Mouse (Mus musculus): ENCODE measurements around the gene Alox5ap.

Gene Alox5ap

DNA sequence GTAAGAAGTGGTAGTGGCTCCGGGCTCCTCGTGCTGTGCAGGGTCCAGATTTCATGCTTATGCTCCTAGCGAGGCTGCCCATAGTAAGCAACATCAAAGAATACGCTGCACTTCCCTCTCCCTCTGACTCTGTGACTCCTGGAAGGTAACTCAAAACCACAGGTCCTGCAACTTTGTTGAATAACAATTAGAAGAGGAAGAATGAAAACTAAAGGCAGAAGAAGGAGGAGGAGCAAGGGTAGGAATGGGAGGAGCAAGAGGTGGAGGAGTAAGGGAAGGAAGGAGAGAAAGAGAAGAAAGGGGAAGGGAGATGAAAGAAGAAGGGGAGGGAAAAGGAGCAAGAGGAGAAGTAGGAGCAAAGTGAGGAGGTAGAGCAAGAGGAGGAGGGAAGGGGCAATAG is at the start of gene Alox5ap:
TSS of gene Alox5ap (plus strand) at position 363 of the 400 bp plus-strand sequence.
- DNase-seq = no peak

DNA sequence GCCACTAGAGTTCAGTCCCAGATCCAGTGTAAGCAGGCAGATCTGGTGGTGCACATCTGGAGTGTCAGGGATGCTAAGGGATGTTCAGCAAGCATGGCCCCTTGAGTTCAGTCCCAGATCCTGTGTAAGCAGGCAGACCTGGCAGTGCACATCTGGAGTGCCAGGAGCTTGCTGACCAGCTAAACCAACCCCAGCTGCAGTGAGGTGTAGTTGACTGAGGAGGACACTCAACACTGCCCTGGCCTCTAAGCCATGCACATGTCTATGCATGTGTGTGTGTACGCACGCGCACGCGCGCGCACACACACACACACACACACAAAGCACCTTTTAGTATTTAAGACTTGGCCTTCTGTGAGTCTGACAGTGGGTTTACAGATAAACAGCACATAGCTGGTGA is 49.0 kb upstream of the Alox5ap start:
- no peak for DNase-seq

DNA sequence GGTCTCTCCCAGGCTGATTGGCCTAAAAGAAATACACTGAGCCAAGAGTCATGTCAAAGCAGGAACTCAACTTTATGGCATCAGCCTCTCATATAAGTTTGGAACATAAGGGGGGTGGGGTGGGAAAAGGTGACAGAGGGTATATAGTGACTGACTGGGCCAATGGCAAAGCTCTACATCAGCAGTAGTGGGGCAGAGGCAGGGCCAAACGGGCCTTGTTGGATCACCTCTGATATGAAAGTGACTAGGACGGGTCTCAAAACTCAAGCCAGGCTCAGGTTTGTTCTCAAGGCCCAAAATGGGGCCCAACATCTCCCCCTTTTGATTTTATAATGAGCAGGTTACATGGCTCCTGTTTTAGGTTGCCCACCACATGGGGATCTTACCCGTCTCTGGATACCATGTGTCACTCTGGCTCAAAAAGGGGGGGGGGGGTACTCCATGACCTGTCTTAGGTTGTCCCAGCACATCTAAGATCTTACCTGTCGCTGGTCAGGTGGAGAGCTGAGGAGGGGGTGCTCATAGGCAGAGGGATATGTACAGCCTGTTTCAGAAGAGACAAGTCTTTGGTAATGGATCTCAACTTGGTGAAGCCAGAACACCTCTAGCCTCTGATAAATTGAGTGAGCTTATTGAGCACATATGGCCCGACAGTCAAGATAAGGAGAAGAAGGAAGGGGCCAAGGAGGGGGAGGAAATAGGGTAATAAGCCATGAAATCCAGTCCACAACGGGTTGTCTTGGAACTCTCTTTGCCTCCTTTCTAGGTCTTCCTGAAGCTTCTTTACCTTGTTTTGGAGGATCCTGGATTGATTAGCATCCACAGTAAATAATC is 46.8 kb upstream of the Alox5ap start:
- DNase-seq = no peak

DNA sequence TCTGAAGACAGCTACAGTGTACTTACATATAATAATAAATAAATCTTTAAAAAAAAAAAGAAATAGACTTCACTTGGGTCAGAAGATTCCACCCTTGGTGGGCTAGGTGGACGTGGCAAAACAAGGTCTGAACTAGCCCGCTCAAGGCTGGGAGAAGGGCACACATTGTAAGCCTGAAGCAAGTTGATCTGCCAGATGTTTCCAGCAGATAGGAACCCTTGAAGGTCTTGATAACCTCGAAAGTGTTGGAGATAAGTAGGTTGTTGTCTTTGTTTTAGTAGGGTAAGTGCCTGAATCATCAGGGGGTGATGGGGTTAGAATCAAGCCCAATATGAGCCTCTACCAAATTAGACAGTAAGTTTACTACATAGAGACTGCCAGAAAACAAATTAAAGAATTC is 45.1 kb upstream of the Alox5ap start:
- no peak for DNase-seq

DNA sequence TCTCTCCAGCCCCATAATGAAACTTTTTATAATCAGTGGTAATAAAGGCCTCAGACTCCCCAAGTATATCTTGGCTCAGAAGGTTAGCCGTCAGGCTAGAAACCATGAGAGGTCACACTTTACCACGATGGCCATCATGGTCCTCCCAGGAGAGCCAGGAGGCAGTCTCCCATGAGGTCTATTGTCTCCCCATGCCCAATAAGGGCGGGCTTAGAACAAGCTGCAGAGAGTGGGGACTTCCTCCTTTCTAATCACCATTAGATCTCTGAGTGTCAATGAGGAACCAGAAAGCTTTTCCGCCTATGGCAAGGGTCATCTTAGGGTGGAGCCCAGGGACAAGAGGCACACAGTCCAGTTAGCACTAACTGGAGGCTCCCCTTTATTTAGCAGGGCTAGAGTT is 43.2 kb upstream of the Alox5ap start:
- no peak for DNase-seq

DNA sequence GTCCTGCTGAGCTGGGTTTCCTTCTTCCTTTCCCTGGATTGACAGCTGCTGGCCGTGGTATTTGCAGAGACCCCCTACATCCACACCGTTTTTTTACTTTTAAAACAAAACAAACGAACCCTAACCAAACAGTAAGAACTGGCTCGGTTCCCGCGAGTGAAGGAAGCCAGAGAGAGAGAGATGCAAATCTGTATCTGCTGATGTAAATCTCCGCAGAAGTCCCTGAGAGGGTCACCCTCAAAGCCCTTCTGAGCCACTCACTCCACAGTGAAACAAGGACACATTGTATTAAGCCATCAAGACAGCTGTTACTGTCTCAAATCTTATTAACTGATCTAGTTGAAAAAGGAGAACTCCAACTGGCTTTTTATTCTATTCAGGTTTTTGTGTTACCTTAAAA is 39.9 kb upstream of the Alox5ap start:
- no peak for DNase-seq

DNA sequence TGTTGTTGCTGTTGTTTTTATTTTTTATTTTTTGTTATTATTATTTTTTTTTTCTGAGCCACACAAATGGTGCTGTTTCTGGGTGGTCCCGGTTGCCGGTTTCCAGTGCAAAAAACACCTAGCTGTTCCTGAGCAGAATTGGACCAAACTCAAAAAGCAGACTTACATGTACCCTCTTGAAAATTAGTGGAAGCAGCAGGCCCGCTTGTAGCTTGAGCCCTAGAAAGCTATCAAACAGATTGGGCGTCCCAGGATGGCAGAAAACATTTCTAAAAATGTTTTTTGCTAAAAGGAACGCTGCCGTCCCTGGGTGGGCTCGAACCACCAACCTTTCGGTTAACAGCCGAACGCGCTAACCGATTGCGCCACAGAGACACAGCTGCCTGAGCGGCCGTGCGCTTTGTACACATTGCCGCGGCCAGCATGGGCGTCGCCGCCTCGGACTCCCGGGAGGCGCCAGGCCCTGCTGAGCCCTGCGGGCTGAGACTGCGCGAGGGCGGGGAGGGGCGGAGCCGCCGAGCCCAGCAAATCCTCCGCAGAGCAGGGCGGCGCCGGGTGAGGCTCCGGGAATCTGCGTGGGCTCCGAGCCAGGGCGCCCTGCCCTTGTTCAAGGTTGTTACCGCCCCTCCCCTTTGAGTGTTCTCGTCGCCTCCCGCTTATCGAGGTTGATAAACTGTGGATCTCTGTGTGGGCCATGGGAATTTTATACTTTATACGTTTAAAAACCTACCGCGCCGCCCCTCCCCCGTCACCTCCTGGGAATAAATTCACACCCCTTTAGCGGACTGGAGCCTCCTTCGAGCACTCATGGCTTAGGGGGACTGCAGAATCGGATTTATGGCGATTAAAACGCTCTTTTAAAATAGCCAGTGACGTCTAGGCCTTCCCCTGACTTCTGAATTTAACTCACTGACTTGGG is 35.6 kb upstream of the Alox5ap start:
- DNase-seq = peak; percentile 97

DNA sequence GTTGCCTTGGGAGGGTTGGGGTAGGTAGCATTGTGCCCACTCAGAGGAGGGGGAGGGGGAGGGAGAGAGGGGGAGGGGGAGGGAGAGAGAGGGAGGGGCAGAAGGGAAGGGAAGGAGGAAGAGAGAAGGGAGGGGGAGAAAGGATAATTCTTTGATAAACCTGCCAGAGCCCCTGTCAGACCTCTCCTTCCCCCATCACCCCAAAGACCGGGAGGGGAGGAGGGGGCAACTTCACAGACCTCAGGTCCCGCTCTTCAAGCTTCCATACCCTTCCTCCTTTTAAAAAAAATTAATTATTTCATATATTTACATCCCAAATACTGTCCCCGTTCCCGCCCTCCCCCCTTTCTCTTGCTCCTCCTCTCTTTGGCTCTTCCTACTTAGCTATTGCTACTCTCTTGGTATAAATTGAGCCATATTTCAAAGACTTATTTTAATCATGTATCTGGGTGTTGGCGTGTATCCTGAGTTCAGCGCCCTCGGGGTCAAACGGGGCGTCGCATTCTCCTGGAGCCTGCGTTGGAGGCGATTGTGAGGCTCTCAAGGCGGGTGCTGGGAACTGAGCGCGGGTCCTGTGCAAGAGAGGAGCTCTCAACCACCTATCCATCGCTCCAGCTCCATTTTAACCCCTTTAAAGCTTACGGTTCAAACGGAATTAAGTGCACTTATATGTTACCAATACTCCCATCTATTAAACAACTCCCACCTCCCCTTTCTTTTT is 34.8 kb upstream of the Alox5ap start:
- DNase-seq = no peak

DNA sequence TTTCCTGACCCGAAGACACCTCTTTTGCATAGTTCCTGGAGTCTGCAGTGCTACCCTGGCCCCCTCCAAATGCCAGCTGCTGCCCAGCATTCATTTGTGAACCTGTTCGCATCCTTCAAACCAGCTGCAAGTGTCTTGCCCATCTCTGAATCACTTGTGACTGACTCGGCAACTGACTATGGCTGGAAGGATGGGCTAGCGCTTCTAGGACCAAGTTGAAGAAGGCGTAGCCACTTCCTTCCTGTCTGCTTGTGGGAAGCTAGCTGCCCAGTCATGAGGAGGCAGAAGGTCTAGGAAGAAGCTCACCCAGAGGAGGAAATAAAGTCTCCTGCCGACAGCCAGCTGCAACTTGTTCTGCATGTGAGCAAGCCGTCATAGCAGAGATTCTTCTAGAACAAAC is 29.6 kb upstream of the Alox5ap start:
- no peak for DNase-seq

DNA sequence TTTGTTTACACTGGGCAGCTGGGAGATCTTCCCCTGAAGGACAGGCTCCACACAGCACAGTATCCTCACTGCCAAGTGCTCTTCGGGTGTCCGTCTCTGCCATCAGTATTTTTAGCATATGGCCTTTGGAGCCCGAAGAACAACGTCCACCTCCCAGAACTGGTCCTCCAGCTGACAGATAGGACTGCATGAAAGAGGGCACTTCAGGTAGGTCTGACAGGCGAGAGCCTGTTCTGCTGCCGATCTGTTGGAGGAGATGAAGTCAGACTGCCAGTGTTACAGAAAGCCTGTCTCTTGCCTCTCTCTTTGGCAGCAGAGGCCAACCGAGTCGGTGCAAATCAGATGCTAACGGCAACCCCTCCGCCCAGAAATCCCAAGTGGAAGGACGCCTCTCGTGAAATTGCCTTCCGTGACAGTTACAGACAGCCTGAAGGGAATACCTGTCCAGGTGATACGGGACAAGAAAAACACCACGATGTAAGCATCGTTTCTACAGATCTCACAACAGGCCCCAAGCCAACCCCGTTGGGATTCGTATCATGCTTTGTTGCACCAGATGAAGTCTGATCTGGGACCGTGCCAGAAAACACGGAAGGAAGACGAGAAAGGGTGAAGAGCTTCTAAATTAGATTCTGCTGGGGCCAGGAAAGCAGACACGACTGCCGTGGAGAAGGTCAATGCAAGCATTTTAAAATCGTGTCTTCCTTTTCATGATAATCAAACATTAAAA is 27.2 kb upstream of the Alox5ap start:
- no peak for DNase-seq

DNA sequence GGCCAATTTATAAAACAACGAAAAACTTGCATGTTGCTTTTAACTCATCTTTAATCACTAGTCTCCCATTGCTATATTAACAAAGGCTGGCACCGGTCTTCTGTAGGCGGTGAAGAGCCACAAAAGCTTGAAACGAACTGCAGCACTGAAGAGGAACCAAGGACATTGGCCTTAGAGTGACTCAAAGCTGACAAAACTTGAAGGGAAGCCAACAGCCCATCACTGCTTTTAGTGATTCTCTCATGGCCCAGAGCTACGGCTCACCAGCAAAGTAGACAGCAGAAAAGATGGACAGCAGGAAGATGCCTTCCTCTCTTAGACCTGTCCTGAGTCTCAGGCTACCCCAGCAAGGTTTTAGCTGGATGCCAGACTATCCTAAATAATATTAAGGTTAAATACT is 22.1 kb upstream of the Alox5ap start:
- DNase-seq = no peak

DNA sequence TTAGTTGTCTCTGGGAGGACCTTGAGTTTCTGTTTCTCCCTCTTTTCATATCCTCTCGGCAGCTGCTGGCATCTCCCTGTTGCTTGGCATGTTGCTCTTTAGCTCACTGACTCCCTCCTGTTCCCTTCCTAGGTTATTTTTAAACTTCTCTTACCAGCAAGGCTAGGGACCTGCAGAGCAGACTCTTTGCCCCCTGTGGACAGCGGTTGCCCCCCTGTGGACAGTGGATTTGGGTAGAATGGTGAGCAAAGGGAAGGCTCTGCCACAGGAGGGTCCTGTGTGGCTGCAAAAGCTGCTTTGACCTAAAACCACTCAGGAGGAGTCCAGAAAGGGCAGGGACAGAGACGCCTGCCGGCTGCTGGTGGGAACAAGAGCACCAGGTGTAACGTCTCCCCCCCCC is 21.5 kb upstream of the Alox5ap start:
- DNase-seq = no peak

DNA sequence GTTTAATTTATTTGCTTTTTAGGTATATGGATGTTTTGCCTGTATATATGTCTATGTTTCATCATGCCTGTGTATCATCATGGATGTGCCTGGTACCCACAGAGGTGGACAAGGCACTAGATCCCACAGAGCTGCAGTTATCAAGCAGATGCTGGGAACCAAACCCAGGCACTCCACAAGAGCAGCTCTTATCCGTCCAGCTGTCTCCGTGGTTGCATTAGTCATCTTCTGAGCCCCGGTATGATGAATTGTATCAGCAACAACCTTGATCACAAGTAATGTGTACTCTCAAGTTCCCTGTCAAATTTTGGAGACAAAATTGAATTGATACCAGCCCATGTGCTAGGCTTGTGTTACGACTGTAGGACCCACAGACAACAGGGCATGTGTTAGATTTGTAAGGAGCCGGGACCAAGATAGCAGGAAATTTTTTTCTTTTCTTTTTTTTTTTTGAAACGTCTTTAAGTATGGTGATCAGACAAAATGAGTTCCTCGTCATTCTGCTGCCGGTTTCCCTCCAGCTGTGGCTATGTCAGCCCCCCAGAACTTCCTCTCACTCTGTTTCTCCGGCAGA is 19.1 kb upstream of the Alox5ap start:
- peak; percentile 43 for DNase-seq

DNA sequence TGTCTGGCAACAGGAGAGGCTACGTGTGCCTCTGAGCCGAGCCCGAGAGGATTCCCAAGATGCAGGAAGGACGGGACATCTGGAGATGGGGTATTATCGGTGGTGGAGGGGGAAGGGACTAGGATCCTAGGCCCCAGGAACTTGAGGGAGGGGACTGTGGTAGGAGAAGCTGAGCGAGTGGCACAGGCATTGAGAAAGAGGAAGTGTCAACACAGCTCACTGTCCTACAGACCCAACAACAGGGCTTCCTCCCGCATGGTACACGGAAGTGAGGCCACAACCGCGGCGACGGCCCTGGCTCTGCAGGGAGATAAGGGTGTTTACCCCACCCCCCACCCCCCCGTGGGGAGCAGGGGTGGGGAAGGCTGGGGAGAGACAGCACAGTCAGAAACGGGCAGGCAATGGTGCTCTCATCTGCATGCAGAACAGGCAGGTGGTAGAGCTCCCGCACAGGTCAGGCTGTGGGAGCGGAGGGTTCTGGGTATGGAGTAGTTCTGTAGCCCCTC is 18.5 kb upstream of the Alox5ap start:
- peak; percentile 91 for DNase-seq

DNA sequence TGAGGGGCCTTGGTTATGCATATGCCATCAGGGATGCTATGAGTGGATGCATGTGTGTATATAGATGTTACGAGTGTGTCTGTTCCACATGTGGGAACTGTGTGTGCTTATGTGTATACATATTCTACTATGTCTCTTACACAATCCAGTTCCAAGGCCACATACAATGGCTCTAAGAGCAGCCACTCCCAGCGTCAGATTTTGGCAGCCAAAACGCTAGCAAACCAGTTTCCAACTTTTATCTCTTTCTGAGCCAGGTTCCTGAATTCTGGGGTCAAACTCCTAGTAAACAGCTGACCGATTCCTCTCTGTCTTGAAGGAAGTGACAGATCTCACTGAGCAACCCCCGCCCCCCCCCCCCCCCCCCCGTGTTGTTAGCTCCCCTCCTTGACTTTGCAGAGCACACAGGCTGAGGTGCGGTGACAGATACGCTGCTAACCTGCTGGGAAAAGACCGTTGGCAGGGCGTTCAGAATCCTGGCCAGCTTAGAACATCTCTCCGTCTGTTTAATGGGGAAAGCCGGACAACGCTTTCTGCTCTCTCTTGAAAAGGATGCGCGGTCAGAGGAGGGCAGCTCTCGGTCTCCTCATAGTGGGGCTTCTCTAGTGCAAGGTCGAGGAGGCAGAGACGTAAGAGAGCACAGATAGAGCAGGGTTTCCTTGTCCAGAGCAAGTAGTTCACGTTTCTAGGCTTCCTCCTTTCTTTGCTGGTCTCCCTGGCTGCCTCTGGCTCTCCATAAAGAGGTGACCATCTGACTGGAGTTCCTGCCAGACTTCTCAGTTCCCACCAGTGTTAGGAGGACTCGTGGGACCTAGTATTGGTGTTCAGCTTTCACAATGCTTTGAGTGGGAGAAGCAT is 17.3 kb upstream of the Alox5ap start:
- no peak for DNase-seq

DNA sequence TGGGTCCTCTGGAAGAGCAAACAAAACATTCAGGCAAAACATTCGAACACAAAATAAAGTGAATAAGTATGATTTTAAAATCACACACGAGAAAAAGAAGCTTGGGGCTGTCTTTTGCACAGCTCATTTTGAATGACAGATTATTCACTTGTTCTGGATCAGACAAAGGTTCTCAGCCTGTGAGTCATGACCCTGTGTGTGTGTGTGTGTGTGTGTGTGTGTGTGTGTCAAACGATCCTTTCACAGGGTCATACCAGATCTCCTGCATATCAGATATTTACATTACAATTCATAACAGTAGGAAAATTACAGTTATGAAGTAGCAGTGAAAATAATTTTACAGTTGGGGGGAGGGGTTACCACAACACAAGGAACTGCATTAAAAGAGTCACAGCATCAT is 12.3 kb upstream of the Alox5ap start:
- DNase-seq = no peak

DNA sequence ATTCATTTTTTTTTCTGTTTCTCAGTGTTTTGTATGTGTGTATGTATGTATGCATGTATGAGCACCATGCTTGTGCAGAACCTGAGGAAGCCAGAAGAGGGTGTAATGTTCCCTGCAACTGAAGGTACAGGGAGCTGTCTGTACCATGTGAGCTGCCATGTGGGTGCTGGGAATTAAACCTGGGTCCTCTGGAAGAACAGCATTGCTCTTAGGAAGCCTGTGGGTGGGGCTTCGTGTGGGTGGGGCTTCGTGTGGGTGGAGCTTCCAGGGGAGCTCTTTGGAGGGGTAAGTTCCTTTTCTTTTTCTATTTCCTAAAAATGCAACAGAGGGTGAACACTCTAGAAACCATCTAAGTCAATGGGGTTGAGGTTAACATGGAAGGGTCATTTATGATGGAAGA is 11.1 kb upstream of the Alox5ap start:
- no peak for DNase-seq

DNA sequence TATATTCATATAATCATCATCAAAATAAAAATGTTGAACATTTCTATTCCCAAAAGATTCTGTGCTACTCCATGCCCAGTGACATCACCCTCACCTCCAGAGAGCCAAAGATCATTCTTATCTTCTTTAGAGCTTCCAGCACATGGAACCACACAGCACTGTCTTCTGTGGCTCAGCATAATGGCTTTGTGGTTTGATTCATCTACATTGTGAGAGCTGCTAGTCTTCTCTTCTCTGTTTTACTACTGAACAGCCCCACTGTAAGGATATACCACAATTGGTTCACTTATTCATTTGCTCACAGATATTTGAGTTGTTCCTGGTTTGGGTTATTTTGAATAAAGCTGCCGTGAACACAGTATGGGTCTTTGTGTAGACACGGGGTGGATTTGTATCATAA is 9.0 kb upstream of the Alox5ap start:
- no peak for DNase-seq

DNA sequence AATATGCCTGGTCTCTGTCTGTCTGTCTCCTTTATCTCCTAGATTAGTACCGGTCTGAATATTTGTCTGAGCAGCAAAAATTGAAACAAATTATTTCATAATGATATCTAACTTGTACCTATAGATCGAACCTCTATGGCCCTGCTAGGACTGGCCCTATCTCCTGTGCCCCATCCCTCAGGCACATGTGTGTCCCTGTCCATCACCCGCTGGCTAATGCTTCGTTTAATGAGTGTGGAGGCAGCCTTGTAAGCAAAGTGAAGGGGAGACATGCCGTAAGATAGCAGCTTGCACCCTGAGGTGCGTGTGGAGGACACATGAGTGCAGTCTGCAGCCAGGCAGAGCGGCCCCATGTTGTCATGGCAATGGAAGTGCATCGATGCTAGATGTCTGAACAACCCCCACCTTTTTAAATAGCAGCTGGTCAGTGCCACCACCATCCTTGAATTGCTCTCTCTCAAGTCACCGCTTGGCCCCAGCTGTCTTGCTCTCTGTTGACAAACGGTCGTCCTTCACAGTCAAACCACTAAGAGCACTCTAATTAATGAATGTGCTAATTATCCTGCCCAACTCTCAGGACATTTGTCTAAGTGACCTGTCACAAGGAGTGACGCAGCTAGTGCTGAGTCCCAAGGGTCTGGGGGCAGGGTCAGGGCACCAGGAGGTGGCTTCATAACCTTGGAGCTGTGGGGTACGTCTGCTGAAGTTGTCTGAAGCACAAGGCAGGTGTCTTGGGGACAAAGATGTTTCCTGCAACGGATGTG is 6.9 kb upstream of the Alox5ap start:
- no peak for DNase-seq

DNA sequence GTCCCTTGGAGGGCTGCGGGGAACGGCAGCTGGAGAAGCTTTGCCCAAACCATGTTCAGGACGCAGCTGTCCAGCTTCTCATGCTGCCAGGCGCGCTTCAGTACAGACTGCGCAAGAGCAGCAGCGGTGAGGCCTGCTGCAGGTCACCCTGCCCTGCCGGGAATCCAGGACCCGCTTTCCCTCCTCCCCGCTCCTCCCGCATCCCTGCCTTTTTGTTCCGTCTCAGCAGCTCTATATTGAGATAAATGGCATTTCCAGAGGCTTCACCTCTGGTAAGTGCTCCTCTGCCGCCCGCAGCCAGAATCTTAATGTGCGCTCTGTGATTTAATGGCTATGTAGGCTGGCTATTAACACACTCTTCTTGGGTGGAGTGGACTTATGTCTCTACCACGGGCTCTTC is 5.5 kb upstream of the Alox5ap start:
- DNase-seq = no peak

Measured in liver (tissue).